In genomic region chr11:50431134-50432068, GRCm38 (mm10) we compare ENCODE assay signal across 8 mouse cellular contexts. TPM values are rescaled to one million over a fixed set of nuclear protein-coding genes. Genes with fewer than 3 reads are reported as not detected.
A peak's percentile ranks its signal among the peaks of the same experiment; 100 is the strongest.
DNase-seq lines count a peak whose midpoint lies in the region; ATAC-seq and TF ChIP-seq lines count a peak whose summit lies in the region.

No protein-coding gene starts in this region.

- DNase-seq in cerebellum, postnatal 25 days, result peak; percentile 19 to 21
- DNase-seq in cerebellum, adult 11 months, result no peak
- DNase-seq in T-cell, adult 2 months (ENCODE audit: low spot score), result peak; percentile 10
- DNase-seq in forebrain, embryonic 10.5 days (ENCODE audit: extremely low spot score, low spot score), result peak; percentile 23
- DNase-seq in hindbrain, postnatal 0 days (ENCODE audit: low spot score), result peak; percentile 26
- peak; percentile 40 for DNase-seq in stomach, postnatal 0 days (ENCODE audit: low spot score)
- no peak for DNase-seq in urinary bladder, adult 2 months (ENCODE audit: low spot score)

- peak overlapping the region; percentile 97 for H3K9ac ChIP-seq in hindbrain, postnatal 0 days (replicated peaks; ENCODE audit: low read length)
- H3K9ac ChIP-seq in stomach, postnatal 0 days (ENCODE audit: low read length), result peak overlapping the region; percentile 97

- H3K36me3 ChIP-seq in forebrain, embryonic 10.5 days (replicated peaks), result no peaks in the 10 kb centered on the region
- H3K36me3 ChIP-seq in hindbrain, postnatal 0 days (ENCODE audit: insufficient read depth, low read length), result no peaks in the 10 kb centered on the region
- no peaks in the 10 kb centered on the region for H3K36me3 ChIP-seq in macrophage (ENCODE audit: inconsistent target)
- H3K36me3 ChIP-seq in stomach, postnatal 0 days (ENCODE audit: control insufficient read depth, insufficient read depth, low read length), result no peaks in the 10 kb centered on the region

- H3K4me3 ChIP-seq in forebrain, embryonic 10.5 days, result peak overlapping the region; percentile 79
- H3K4me3 ChIP-seq in hindbrain, postnatal 0 days (ENCODE audit: low read length), result peak overlapping the region; percentile 86
- H3K4me3 ChIP-seq in macrophage (ENCODE audit: inconsistent target), result peak overlapping the region; percentile 48
- peak overlapping the region; percentile 94 for H3K4me3 ChIP-seq in stomach, postnatal 0 days (ENCODE audit: low read depth, low read length)

- TF ChIP-seq EP300 in stomach, postnatal 0 days (optimal IDR thresholded peaks at IDR 0.05), result no peak

- no peaks in the 10 kb centered on the region for H3K9me3 ChIP-seq in forebrain, embryonic 10.5 days
- no peaks in the 10 kb centered on the region for H3K9me3 ChIP-seq in hindbrain, postnatal 0 days (ENCODE audit: low read length)
- no peaks in the 10 kb centered on the region for H3K9me3 ChIP-seq in stomach, postnatal 0 days (ENCODE audit: control insufficient read depth, low read length)

- no peak for TF ChIP-seq CTCF in hindbrain, postnatal 0 days (IDR thresholded peaks at IDR 0.05; ENCODE audit: low read depth)
- no peak for TF ChIP-seq CTCF in stomach, postnatal 0 days (IDR thresholded peaks at IDR 0.05; ENCODE audit: low read depth)

- peak overlapping the region; percentile 99 for H3K27ac ChIP-seq in forebrain, embryonic 10.5 days
- peak overlapping the region; percentile 98 for H3K27ac ChIP-seq in hindbrain, postnatal 0 days
- H3K27ac ChIP-seq in macrophage, result peak overlapping the region; percentile 89
- H3K27ac ChIP-seq in stomach, postnatal 0 days (replicated peaks), result peak overlapping the region; percentile 96

- H3K79me2 ChIP-seq in macrophage (ENCODE audit: inconsistent target), result peaks cover 41% of the 10 kb centered on the region

- WGBS in forebrain, embryonic 10.5 days, result 27% methylated on average over 32 of the region's 32 CpGs
- WGBS in hindbrain, postnatal 0 days, result 27% methylated on average over 32 of the region's 32 CpGs
- 23% methylated on average over 27 of the region's 32 CpGs for WGBS in macrophage (ENCODE audit: missing documents)
- WGBS in stomach, postnatal 0 days, result 28% methylated on average over 32 of the region's 32 CpGs

- H3K27me3 ChIP-seq in forebrain, embryonic 10.5 days (ENCODE audit: poor library complexity, severe bottlenecking), result no peaks in the 10 kb centered on the region; the same call in 1 of the 2 replicates
- no peaks in the 10 kb centered on the region for H3K27me3 ChIP-seq in hindbrain, postnatal 0 days (ENCODE audit: insufficient read depth, low read length)
- no peaks in the 10 kb centered on the region for H3K27me3 ChIP-seq in stomach, postnatal 0 days (ENCODE audit: control insufficient read depth, insufficient read depth, low read length)

- ATAC-seq in hindbrain, postnatal 0 days, result peak; percentile 25; the same call in 1 of the 2 replicates
- 0 out of 2 replicates have a peak, but pooled peaks have one; percentile 5 for ATAC-seq in stomach, postnatal 0 days (ENCODE audit: low FRiP score, low TSS enrichment)

- peak overlapping the region; percentile 72 for H3K4me2 ChIP-seq in hindbrain, postnatal 0 days (ENCODE audit: low read depth, low read length)
- peak overlapping the region; percentile 66 for H3K4me2 ChIP-seq in stomach, postnatal 0 days (replicated peaks; ENCODE audit: low read depth)

- peaks cover 19% of the 10 kb centered on the region for H3K4me1 ChIP-seq in forebrain, embryonic 10.5 days
- no peaks in the 10 kb centered on the region for H3K4me1 ChIP-seq in hindbrain, postnatal 0 days (ENCODE audit: insufficient read depth, low read length)
- H3K4me1 ChIP-seq in stomach, postnatal 0 days (replicated peaks; ENCODE audit: control insufficient read depth, insufficient read depth), result no peaks in the 10 kb centered on the region

RNA-seq across cellular contexts. Expression of gene Rufy1, which starts 0.5 kb away (rescaled TPM):
- 23.1 and 24.0 TPM in 2 replicates for polyA plus RNA-seq in forebrain, embryonic 10.5 days (2016; fragmentation: Nextera tagmentation; extraction: Ambion mirVana)
- total RNA-seq in hindbrain, postnatal 0 days (2014; rRNA removed), result 12.3 and 15.1 TPM in 2 replicates
- polyA plus RNA-seq in hindbrain, postnatal 0 days (2015; fragmentation: Nextera tagmentation; extraction: Ambion mirVana), result 17.6 and 19.8 TPM in 2 replicates
- total RNA-seq in macrophage (2018; cell fraction: chromatin; rRNA removed), result 10 to 100 TPM; 13.8 to 79.8 (median 39.8) TPM
- 10 to 100 TPM; 19.8 to 38.3 (median 29.9) TPM for total RNA-seq in macrophage (2018; cell fraction: cytosol; rRNA removed)
- total RNA-seq in macrophage (2018; cell fraction: nucleus; rRNA removed), result 10 to 100 TPM; 14.8 to 52.9 (median 30.1) TPM
- polyA plus RNA-seq in macrophage (2018), result 37.9 to 75.9 TPM (median 39.7 TPM) in 3 replicates
- polyA plus RNA-seq in stomach, postnatal 0 days (2015; fragmentation: Nextera tagmentation; extraction: Ambion mirVana), result 18.7 and 22.8 TPM in 2 replicates
- polyA plus RNA-seq in urinary bladder, adult 2 months (2012; rRNA removed), result 27.2 and 29.3 TPM in 2 replicates

RNA-seq across cellular contexts. Expression of gene Hnrnph1, which starts 54.6 kb away (rescaled TPM):
- polyA plus RNA-seq in forebrain, embryonic 10.5 days (2016; fragmentation: Nextera tagmentation; extraction: Ambion mirVana), result 634 and 666 TPM in 2 replicates
- 171 and 176 TPM in 2 replicates for total RNA-seq in hindbrain, postnatal 0 days (2014; rRNA removed)
- 244 and 249 TPM in 2 replicates for polyA plus RNA-seq in hindbrain, postnatal 0 days (2015; fragmentation: Nextera tagmentation; extraction: Ambion mirVana)
- 1,000 to 10,000 TPM in 10 of 26 experiments, 100 to 1,000 TPM in 16; 605 to 1,348 (median 957) TPM for total RNA-seq in macrophage (2018; cell fraction: chromatin; rRNA removed)
- total RNA-seq in macrophage (2018; cell fraction: cytosol; rRNA removed), result 10 to 100 TPM; 37.2 to 89.7 (median 55.3) TPM
- total RNA-seq in macrophage (2018; cell fraction: nucleus; rRNA removed), result 1,000 to 10,000 TPM in 1 of 26 experiments, 100 to 1,000 TPM in 25; 343 to 1,018 (median 635) TPM
- polyA plus RNA-seq in macrophage (2018), result 98.4 to 136 TPM (median 136 TPM) in 3 replicates
- polyA plus RNA-seq in stomach, postnatal 0 days (2015; fragmentation: Nextera tagmentation; extraction: Ambion mirVana), result 113 and 115 TPM in 2 replicates
- polyA plus RNA-seq in urinary bladder, adult 2 months (2012; rRNA removed), result 251 and 299 TPM in 2 replicates

Comparison
In these comparisons a context has a peak if more than half of its experiments do, and no peak if none do; other contexts are left out.
1. DNase-seq: peak in cerebellum, postnatal 25 days (2 of 2), T-cell, adult 2 months (single experiment), forebrain, embryonic 10.5 days (single experiment), hindbrain, postnatal 0 days (single experiment) and stomach, postnatal 0 days (single experiment); none in cerebellum, adult 11 months (single experiment) and urinary bladder, adult 2 months (single experiment).
2. Peak in every context shown above with its lines, with median percentiles within 50 percentile points of each other: H3K27ac ChIP-seq and H3K4me3 ChIP-seq.